Mouse (Mus musculus): ENCODE measurements at regions not wholly inside any gene's neighbourhood (a gene's known extent, or its start where the extent isn't known, plus 50 kb on each side); places are given as distances from the start of the nearest gene placed in this dataset.

DNA sequence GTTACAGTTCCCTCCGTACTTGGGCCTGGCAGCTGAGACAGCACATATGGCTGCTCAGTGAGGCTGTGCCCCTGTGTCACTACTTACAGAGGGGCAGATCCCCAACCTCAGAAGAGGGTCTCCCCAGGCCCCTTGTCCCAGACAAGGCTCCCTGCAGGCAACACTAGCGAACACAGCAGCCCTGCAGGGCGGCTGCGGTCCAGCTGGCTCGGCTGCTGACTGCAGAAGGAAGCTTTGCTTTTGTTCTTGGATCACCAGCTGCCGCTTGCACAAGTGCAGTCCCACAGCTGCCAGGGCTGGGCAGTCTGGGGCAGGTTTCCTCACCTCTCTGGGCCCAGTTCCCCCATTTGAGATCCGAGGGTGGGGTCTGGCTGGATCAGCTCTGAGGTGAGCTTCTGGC is 79.5 kb downstream of the Tpra1 start:
- TF ChIP-seq CTCF (IDR thresholded peaks at IDR 0.05; ENCODE audit: low read depth, low read length), result no peak
- TF ChIP-seq POLR2A (IDR thresholded peaks at IDR 0.05; ENCODE audit: borderline replicate concordance, low read depth, low read length), result no peak

Measured in bone marrow macrophage, adult 2 months (primary cell).